Mouse (Mus musculus): ENCODE data around the gene Ss18l1.
A peak's percentile ranks its signal among the peaks of the same experiment; 100 is the strongest.

Gene Ss18l1

DNA sequence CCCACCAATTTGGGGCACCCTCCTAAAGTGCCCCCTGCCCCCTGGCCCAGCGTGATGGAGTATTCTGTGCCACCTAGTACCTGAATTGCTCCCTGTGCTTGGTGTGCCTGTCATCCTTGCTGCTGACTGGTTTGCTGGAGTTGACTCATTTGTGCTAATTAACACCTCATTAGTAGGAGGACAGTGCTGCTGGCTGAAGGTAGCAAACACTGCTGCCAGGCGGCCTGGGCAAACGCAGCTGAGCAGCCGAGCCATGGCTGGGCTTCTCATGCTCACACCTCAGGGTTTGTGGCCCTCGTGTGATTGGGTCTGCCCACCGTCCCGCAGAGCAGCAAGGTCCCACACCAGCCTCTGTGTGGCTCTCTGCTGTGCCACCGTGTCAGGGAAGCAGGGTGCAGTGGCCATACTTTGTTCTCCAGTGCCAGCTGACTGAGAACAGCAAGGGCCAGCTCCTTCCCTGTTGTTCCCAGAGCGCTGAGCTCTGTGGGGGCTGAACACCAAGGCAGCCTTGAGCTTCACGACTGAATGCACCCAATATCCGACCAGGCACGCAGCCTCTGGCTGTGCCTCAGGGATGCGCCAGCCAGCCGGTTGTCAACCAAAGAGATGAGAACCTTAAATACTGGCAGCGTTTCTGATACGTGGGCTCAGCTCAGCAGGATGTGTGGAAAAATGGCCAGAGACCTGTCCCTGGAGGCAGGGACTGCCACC lies 43.8 kb downstream of the Ss18l1 start:
- no peak for DNase-seq (ENCODE audit: low read depth, low spot score)

DNA sequence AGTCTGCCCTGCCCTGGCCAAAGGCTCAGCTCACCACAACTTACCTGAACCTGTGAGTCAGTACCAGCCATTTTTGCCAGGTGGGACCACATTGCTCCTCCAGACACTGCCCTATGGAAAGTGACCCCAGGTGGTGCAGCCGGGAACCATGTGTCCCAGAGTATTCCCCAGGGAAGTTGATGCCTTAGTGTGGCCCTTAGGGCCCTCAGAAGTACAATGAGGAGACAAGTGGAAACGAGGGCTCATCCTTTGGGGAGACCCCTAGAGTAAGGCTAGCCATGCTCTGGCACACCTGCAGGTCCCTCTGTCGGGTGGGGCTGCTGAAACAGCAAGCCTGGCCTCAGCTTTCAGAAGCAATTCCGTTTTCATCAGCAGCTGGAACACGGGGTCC lies 44.3 kb downstream of the Ss18l1 start:
- DNase-seq (ENCODE audit: low read depth, low spot score): no peak

DNA sequence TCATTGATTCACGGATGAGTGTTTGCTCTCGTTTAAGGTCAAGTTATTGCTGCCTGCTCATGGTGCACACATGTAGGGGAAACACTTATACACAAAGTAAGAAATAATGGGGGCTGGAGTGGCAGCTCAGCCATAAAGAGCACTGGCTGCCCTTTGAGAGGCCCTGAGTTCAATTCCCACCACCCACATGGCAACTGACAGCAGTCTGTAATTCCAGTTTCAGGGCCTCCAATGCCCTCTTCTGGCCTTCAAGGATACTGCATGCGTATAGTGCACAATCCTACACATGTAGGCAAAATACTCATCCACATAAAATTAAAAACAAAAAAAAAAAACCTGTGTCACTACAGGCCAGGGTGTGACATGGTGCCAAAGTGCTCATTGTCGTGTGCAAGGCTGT lies 45.2 kb downstream of the Ss18l1 start:
- DNase-seq (ENCODE audit: low read depth, low spot score): no peak

DNA sequence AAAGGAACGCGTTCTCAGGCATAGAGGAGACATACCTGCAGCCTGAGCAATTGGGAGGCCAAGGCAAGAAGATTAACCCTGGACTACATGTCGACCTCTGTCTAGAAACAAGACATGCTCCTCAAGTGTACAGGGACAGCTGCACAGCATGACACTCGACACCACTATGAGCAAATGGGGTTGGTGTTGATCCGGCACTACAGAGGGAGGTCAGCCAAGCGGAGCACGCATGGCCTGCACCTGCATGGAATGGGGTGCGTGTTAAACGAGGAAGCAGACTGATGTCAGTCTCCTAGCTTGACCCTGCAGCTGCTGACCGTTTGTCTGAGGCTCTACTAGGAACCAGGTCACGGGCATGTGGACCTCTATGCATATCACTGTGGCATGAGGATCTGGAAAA lies 48.0 kb downstream of the Ss18l1 start:
- no peak for DNase-seq (ENCODE audit: low read depth, low spot score)

DNA sequence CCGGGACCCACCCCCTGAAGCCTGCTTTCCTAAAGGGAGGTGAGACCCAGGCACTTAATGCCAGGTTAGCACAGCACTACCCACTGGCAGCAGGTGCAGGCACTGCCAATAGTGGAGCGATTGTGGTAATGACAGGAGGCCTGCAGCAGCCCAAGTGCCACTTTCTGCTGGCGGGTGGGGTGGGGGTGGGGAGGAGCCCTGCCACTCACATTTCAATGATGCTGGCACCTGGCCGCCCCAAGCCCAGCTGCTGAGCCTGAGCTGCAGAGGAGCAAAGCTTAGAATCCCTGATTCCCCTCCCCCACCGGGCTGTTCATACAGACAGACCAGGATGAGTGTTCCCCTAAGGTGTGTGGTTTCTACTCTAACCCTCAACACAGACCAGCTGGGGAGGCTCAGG lies 53.4 kb downstream of the Ss18l1 start:
- DNase-seq (ENCODE audit: low read depth, low spot score): no peak

DNA sequence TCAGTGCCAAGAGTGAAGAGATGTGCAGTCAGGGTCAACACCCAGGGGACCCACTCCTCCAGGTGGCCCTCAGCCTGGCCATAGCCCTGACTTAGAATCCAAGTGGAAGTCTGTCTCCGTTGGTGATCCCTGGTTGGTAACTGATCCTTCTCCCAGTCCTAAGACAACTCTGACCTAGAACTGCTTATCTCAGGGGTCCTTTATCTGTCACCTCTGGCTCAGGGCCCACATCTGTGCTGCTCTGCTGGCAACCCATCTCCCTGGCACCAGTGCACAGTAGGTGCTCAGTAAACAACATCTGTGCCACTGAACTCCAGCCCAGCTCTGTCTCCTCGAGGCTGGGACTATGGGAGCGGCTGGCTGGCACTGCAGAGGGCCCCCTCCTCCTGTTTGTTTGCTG lies 55.3 kb downstream of the Ss18l1 start:
- DNase-seq (ENCODE audit: low read depth, low spot score): no peak

DNA sequence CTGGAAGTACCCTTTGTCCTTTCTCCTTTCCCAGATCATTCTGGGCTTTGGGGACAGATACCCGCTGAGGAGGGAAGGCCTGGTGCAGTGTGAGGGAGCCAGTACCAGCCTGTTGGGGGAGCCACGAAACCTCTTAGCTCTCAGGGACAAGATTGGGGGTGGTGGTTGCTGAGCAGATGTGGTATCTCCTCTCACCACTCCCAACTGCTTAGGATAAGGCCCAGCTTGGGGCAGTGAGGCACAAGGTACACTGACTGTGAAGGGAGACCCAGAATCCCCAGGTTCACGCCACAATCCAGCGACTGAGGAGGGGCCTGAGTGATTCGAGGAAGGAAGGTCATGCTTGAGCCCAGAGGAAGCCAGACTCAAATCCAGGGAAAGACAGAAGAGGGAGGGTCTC lies 55.9 kb downstream of the Ss18l1 start:
- DNase-seq (ENCODE audit: low read depth, low spot score): no peak

DNA sequence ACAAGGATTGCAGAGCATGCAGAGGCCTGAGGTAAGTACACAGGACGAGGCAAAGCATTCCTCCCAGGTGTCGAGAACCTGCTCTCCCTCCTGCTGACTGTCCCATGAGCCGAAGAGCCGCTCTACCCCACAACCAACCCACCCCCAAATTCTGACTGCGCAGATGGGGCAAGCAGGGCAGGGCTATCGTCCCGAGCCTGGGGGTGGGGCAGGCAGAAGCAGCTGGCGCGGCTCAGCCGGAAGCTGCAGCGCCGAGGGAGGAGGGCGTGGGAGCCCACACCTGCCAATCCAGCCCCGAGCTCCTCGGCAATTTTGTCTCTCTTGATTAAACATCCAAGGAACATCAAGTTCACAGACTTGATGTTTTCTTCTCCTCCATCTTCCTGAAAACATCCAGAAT lies 57.2 kb downstream of the Ss18l1 start:
- no peak for DNase-seq (ENCODE audit: low read depth, low spot score)

DNA sequence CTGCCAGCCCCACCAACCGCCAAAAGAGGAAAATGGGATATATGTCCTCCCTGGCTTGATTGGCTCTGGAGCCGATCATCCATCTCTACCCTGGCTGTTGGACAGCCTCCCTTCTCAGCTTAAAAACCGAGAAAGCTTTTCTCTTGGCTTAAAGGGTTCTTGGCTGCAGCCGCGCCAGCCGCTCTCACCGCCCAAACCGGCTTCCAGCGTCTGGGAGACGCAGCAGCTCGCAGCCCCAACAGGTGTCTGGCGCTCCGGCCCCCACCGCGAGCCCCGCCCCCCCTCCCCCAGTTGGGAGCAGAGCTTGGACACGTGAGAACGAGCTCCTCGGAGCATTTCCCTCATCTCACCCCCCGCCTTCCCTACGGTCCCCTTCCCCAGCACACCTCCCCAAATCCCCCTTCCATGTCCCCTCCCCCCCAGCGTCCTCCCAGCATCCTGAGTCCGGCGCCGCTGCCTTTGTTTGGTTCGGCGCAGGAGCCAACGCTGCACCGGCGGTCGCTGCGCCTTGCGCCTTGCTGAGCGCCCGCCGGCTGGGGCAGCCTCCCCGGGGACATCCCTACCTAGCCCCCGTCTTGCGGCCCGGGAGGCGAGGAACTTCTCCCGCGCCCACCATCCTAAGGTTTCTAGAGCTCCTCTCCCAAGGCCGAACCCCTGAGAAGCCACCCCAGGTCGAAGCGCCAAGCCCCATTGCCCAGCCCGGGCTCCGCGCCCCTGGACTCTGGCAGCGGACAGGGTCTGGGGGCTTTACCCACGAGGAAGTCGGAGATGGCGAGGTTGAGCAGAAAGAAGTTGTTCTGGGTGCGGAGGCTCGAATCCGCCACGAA lies 61.1 kb downstream of the Ss18l1 start:
- DNase-seq (ENCODE audit: low read depth, low spot score): peak; percentile 28

DNA sequence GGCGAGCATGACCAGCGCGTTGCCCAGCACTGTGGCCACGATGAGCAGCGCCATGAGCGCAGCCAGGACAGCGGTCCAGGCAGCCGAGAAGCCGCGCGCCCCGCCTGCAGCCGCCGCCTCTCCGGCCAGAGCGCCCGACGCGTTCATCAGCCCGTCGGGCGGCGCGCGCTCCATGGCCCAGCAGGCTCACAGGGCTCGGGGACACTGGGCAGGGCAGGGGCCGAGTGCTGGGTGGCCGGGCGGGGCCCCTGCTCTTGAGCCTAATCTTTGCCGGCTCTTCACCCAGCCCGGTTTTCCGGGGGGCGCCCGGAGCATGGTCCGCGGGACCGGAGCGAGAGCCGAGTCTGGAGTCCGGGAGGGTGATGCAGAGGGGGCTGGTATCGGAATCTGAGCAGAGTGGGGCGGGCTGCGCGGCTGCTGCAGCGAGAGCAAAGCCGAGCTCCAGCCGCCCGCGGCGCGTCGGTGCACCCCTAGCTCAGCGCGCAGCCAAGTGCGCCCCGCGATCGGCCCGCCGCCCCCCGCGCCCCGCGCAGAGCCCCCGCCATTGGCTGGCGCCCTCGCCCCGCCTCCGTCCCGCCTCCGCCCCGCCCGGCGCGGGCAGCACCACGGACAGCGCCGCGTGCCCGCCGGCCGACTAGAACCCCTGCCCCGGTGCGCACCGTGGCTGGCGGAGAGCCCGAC lies 61.8 kb downstream of the Ss18l1 start, which contains the start of gene Hrh3:
TSS of gene Hrh3 (minus strand) at position 511 of the 681 bp plus-strand sequence.
- DNase-seq (ENCODE audit: low read depth, low spot score): peak; percentile 38

DNA sequence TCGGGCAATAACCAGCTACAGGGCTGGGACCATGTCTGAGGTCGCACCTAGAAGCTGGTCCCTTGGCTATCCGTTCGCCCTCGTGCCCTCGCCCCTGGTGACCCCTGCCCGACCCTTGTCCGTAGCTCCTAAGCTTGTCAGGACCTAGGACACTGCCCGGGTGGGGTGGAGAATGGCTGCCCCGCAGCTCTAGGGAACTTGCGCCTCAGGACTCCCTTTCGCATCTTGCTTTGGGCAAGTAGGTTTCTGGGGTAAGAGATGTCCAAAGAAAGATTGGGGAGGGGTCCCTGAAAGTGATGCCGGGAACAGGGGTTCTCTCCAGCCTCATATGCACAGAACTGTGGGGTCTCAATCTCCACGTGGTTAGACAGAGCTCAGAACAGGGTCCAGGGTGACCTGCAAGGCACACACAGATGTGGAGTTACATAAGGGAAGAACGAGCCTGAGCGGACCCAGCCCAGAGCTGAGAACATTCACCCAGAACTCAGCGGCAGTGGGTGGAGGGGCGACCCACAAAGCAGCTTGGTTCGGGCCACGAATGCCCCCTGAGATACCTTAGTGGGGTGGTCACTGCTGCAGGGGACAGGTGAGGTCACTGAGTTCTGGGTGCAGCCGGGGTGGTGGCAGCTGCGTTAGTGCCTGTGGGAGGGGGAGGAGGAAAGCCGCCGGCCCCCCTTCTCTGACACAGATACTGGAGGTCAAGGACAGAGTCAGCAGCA lies 62.5 kb downstream of the Ss18l1 start:
- peak; percentile 41 for DNase-seq (ENCODE audit: low read depth, low spot score)

DNA sequence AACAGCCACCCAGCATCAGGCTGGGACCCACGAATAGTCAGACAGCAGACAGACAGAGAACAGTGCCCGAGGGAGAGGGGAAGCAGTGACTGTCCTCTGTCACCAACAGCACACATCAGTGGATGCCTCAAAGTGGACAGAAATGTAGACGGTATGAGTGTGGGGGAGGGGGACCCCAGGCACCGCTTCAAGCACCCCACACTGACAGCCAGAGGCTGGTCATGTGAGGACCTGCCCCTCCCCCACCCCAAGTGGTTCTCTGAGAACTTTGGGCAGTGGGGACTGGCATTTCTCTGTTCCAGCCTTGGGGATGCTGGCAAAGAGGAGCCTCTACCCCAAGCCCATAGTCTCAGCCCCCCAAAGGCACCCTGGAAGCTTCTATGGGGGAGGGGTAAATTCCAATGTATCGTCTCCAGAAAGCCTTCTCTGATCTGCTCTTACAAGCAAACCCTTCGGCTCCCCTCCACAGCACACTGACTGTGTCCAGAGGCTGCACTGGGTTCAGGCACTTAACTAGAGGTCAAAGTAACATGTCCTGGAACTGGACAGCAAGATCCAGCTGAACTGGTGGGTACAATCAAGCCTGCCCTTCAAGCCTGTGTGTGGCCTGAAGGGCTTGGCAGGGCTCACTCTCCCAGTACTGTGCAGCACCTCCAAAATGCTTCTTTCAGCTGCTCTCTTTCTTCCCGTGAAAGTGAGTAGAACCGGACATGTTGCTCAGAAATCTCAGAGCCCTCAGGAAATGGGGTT lies 63.3 kb downstream of the Ss18l1 start:
- DNase-seq (ENCODE audit: low read depth, low spot score): peak; percentile 24

DNA sequence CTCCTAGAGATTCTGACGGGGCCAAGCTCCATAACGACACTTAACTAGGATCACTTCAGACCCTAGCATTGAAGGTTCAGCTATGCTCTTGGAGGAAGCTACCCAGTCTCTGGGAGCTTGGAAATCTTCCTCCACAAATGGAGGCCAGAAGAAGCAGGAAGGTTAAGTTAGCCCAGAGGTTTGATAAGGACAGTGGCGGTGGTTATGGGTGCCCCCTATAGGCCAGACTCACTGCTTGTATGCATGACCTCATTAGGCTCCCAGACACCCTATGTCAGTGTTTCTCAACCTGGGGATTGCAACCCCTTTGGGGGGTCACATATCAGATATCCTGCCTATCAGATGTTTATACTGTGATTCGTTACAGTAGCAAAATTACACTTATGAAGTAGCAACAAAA lies 64.8 kb downstream of the Ss18l1 start:
- DNase-seq (ENCODE audit: low read depth, low spot score): no peak

DNA sequence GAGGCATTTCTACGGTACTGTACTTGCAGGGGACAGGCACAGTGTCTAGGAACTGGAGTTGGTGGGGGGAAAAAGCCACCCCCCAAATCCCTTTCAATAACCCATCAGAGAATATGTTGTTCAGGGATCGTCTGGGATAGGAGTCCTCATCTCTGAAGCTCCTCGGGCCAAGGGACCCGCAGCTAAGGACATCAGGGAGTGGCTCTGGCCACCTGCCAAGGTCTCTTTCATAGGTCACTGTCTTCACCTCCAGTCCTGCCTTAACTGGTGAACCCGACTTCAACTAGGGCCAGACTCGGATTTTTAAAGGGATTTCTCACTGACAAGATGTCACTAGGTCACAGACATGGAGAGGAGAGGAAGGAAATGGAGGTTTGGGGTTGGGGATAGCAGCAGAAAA lies 66.0 kb downstream of the Ss18l1 start:
- DNase-seq (ENCODE audit: low read depth, low spot score): no peak

DNA sequence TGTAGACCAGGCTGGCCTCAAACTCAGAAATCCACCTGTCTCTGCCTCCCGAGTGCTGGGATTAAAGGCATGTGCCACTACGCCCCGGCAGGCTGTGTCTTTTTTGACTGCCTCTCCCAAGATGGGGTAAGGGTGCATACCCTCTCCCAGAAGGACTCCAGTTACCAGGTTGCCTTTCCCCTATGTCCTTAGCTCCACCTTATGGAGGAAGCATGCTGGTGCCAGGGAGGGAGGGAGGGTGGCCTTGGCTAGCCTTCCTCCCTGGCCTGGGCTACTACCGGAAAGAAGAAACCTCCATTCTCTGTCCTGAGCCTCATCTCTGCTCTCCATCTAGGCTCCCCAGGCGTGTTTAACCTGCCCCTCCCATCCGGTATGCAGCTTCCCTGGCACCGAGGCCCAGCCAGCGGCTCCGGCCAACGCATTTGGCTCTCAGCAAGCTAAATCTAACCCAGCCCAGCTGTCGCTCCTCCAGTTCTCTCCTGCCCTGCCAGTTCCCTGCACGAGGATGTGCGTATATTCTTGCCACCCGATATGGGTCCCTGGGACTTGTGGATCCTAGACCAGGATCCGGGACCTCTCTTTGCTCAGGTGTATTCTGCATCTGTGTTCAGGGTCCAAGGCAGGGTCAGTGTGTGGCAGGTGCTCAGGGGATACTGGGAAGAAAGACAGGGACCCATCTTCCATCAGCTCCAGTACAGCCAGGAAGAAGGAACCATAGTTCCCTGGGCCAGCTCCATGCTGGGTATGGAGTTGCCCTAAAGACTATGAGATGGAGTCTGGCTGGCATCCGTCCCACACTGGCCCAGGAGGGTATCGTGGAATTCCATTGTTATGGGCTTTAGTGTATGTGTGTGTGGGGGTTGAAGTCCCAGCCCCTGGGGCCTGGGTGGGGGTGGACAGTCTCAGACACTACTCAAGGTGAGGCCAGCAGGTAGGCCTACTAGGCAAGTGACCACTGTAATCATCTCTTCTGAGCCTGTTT lies 71.9 kb downstream of the Ss18l1 start:
- no peak for DNase-seq (ENCODE audit: low read depth, low spot score)

DNA sequence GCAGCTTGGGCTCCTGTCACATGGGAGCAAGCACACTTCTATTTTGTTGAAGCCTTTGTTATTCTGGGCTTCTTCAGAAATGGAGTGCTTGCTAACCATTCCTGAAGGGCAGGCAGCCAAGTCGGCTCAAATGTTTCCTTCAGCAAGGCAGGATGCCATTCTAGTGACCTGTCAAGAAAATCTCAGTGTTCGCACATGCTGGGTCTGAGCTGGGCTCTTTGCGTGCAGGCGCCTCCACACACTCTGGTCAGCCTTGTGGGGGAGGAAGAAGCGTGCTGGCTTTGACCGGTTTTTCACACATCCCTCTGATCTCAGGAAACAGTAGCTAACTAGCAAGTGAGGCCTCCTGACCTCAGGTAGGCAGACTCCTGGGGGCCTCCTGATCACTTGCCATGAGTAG lies 73.0 kb downstream of the Ss18l1 start:
- no peak for DNase-seq (ENCODE audit: low read depth, low spot score)

DNA sequence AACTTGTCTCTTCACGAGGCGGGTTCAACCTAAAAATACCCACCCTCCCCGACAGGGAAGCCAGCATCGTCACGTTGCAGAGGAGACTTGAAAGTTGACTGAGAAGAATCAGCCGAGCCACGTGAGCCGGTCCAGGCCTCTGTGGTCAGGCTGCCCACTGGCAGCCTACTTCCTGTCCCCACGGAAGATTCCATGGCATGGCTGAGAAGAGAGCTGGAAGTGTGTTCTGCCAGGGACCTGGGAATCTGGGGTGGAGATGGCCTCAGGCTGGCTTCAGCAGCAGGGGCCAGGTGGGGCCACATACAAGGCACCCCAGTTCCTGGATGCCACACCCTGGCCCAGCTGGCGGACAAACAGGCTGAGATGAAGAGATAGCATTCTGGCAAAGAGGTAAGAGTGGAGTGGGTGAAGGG lies 73.8 kb downstream of the Ss18l1 start:
- DNase-seq (ENCODE audit: low read depth, low spot score): no peak

DNA sequence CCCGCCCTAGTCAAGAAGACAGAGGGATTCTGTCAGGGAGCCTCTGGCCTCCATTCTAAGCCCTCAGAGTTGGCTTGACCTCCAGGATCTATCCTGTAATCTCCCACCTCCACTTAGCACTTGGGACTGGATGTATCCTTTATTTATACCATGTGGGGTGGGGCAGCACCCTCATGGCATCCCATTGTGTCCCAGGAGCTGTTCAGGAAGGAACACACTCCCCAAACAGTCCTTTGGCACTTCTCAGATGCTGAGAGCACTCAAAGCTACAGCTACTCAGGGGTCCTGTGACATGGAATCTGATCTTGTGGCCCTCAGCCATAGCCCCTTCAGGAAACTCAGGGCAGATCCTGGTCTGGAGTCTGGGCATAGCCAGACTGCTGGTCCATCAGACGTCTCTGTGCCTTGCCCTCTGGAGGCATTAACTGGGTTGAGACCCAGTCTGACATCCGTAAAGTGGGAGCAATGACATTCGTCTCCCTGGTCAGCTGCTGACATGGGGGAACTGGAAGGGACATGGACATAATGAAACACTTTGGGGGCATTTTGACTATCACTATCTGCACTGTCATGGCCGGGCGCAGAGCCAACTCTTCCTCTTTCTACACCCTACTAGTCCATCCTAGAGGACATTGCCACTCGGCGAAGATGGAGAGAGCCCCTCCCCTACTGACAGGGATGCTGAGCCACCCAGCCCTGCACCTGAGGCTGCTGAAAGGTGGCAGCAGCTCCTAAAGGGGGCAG lies 74.6 kb downstream of the Ss18l1 start:
- no peak for DNase-seq (ENCODE audit: low read depth, low spot score)

DNA sequence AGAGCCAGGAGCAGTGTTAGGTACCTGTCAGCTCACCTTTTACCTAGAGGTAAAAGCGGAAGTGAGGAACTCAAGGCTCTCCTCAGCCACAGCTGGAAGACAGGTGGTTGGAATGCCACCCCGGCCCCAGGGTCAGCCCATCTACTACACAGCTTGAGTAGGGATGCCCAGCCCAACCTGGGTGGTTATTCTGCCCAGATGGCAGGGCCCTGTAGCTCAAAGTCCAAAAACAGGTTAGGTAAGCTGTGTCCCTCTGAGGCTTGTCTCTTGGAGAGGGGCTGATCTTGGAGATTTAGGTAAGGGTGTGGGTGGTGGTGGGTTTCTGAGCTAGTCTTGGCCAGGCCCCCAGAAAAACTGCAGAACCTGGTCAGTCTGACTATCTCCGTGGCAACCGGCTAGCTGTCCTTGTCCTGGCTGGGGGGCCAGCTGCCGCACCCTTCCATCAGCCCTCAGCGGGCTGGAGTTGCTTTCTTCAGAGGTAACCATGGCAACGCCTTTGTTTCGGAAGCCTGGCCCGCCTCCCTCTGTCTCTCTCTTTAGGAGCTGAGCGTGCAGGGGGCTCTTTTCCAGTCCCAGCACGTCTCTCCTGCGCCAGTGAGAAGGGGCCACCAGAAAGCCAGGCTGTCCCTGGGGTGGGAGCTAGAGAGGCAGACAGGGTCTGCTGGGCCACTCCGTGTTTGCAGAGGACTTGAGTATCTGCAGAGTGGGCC lies 75.3 kb downstream of the Ss18l1 start:
- DNase-seq (ENCODE audit: low read depth, low spot score): peak; percentile 48
